Mouse (Mus musculus): ENCODE results near the gene Bcar3.
"Not testable (repeated sequence)": the region's sequence is repeated elsewhere in the genome, so short reads cannot be mapped to it uniquely, and the experiment has no call there.

Gene Bcar3

DNA sequence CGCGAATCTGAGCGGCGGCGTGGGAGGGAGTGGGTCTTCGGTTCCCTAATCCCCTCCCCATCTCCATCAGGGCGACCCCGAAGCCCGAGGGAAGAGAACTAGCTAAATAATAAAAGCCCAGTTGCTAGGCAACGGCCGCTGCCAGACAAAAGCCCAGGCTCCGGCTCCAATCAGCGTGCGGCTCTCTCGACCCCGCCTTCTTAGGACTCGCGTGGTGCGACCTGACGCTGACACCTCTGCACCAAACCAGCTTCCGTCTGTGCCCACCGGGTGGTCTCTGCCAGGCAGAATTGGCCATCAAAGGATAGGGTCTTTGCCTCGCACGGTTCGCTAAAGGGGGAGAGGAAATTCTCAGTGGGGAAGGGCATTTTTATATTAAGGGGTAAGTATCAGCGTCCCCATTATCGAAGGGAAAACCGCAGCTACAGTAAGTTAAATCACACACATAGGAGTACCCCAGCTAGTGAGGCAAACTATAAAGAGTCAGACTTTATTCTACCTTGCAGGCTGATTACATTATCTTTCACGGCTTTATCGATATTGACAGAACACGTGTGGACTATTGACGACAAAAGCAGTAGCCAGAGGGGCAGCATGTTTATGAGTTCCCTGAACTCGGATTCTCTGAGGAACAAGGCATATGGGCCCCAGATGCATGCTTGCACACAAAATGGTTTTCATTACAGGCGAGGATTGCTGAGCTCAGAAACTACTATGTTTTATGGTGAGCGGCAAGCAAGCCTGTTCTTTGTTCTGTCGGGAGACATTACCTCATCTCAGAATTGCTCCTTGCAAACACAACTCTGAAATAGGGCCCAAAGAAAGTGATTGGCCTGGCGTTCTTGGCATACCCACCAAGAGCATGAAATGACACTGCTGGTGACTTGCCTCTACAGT, at the start of gene Bcar3:
Bcar3 (plus strand) TSS at position 183 of the 897 bp plus-strand sequence.
- peak; percentile 92 for DNase-seq (ENCODE audit: low spot score)

DNA sequence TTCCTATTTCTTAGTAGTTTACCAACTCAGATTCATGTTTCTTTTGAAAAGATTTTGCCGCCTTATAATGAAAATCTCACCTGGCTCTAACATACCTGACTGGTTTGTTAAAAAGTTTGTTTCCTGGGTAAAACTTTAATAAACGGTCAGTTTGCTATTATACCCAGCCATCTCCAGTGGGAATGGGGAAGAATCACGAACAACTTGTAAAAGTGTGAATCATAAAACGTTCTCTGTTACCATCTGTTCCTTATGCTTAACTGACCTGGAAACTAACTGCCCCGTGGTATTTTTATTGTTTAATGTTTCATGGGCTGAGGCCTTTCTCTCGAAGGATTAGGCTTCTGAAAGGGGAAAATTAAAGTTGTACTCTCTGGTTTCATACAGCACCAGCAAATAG, 49.2 kb upstream of the Bcar3 start:
- no peak for DNase-seq (ENCODE audit: low spot score)

DNA sequence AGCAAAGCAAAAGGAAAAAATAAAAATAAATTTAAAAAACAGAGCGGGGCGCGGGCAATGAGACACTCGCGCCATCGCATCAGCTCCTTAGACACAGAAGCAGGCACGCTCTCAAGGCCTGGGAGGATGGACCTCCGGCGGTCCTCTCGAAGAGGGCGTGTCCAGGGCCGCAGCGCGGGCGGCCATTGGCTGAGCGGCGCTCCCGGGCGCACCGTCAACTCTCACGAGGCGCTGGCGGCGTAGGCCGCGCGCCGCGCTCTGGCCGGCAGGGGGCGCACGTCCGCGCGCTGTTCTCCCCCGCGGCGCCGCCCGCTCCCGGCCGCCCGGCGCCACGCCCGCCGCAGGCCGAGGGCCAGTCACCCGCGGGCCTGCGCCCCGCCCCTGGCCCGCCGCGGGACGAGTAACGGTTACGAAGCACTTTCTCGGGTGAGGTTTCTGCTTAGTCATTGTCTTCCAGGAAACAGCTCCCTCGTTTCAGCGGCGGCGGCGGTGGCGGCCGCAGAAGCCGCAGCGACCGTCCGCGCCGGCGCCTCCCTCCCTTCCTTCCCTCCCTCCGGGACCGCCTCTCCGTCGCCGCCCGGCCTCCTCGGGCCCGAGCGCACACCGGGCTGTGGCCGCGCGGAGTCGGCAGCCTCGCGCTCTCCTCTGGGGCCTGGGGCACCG, 48.6 kb upstream of the Bcar3 start, which contains the start of gene Gclm:
Gclm (plus strand) TSS at position 343 of the 663 bp plus-strand sequence.
- peak; percentile 91 for DNase-seq (ENCODE audit: low spot score)

DNA sequence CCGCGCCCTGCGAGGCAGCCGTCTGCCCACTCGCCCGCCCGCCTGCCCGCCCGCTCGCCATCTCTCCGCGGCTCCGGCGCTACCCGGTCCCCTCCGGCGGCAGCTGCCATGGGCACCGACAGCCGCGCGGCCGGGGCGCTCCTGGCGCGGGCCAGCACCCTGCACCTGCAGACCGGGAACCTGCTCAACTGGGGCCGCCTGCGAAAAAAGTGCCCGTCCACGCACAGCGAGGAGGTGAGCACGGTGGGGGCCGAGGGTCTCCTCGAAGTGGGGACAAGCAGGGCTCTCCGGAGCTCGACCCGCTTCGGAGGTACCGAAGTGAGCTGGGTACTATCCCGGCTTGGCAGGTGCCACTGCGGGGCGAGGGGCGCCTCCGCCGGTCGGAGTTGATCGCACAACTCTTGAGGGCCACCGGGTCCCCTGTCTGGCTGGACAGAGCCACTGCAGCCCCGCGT, 48.0 kb upstream of the Bcar3 start:
- DNase-seq (ENCODE audit: low spot score): no peak

DNA sequence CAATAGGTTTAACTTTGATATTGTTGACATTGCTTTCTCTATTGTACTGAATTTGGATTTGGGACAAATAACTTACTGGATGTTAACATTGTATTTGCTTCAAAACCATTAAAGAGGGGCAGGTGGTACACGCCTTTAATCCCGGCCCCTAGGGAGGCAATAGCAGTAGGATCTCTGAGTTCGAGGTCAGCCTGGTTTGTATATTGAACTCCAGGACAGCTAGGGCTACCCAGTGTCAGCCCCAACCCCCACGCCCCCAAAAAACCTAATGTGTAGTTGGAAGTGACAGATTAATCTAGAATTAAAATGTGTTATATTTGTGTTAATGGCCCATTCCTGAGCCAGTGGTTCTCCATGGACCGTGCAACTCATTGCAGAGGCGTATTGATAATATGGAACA, 47.5 kb upstream of the Bcar3 start:
- DNase-seq (ENCODE audit: low spot score): no peak

DNA sequence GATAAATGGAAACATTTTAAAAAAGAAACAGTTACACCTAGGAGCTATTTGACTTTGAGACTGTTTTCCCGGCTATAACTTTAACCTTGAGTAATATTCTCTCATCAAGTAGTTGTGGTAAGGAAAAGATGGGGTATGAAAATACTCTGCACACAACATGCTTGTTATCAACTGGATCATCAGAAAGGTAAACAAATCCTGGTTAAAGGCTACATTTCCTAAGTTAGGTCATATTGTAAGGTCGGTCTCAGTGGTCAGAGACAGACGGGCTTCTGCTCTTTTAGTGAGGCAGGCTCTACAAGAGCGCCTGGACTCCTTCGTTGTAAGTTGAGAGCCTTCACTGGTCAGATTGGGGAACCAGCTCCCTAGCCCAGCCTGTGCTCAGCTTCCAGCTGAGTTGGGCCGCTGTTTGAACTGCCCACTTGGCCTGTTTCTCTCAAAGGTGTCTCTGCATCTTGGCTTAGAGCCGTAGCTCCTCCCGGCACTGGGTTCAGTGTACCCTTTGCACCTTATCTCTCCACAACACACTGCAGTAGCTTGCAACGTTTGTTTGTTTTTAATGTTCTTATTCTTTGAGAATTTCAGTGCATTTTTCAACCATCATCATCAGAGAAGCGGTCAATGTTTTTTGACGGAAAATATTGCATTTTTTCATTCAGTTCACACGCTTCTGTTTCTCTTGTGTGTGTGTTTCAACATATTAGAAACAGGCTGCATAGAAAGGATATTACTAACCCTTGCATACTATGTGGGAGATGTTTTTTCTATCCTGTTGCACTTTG, 46.8 kb upstream of the Bcar3 start:
- no peak for DNase-seq (ENCODE audit: low spot score)

DNA sequence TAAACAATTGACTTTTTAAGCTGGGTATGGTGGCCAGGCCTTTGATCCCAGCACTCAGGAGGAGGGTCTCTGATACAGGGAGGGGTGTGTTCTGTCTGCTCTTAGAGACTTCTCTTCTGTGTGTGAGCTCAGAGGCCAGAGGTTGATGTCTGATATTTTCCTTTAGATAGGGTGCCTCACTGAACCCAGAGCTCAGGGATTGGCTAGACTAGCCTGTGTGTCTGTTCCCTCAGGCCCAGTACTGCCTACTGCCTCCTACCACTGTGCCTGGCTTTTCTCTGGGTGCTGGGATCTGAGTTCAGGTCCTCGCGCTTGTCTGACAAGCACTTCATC, 46.2 kb upstream of the Bcar3 start:
- no peak for DNase-seq (ENCODE audit: low spot score)

DNA sequence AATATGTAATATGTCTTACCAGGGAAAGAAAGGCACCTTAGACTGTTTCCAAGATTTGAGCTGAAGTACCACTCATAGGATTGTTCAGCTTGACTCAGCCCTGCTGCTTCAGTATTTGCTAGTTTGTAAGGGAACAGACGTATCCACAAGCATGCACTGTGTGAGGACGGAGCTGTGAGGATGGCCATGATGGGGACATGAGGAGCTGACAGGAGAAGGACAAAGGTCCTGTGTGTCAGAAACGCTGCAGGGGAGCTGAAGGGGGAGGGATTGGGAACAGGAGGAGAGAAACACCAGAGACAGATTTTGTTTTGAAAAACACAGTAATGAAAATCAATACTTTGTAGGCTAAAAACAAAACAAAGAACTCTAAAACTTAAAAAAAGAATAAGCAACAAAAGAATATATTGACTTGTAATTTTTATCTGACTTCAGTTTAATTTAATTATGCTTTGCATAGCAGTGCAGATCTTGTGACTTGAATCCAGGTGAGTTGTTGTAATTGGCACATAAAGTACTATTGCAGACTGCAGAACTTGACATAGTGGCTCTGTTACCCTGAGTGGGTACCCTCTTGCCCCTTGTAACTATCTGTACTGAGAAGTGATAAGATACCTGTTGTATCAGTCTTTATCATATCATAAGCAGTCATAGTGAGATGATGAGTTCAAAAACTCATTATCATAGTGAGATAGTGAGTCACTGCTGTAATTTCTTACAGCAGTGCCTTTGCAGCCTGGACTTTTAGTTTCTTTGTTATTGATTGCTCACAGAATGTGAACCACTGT, 41.3 kb upstream of the Bcar3 start:
- DNase-seq (ENCODE audit: low spot score): no peak

DNA sequence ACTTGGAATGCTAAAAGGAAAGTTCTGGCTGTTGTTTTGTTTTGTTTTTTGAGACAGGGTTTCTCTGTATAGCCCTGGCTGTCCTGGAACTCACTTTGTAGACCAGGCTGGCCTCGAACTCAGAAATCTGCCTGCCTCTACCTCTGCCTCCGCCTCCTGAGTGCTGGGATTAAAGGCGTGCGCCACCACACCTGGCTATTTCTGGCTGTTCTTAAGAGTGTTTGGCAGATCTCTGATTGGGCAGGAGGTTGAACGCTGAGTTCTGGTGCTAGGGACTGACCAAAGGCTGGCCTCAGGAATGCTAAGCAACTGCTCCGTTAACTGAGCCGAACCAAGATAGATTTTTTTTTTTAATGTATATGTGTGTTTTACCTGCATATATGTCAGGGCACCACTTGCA, 39.9 kb upstream of the Bcar3 start:
- not testable (repeated sequence) for DNase-seq (ENCODE audit: low spot score)

DNA sequence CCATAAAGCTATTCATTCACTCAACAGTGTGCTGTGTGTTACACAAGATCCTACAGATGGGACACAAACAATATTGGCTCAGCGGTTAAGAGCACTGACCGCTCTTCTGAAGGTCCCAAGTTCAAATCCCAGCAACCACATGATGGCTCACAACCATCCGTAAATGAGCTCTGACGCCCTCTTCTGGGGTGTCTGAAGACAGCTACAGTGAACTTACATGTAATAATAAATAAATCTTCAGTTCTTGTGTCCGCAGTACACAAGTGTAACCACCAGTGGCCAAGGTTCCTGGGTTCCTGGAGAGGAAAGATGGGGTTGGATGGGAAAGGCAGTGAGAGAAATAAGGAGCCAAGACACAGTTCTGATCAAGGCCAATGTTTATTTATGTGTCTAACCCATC, 23.9 kb upstream of the Bcar3 start:
- no peak for DNase-seq (ENCODE audit: low spot score)

DNA sequence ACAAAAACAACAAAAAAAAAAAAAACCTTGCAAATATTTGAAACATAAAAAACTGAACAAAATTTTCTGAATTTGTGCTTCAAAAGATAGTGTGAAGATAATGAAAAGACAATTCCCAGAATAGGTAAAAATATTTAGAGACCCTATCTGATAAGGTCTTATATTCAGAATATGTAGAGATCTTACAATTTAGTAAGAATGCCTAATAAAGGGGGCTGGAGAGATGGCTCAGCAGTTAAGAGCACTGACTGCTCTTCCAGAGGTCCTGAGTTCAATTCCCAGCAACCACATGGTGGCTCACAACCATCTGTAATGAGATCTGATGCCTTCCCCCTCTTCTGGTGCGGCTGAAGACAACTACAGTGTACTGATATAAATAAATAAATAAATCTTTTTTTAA, 21.4 kb upstream of the Bcar3 start:
- DNase-seq (ENCODE audit: low spot score): not testable (repeated sequence)

DNA sequence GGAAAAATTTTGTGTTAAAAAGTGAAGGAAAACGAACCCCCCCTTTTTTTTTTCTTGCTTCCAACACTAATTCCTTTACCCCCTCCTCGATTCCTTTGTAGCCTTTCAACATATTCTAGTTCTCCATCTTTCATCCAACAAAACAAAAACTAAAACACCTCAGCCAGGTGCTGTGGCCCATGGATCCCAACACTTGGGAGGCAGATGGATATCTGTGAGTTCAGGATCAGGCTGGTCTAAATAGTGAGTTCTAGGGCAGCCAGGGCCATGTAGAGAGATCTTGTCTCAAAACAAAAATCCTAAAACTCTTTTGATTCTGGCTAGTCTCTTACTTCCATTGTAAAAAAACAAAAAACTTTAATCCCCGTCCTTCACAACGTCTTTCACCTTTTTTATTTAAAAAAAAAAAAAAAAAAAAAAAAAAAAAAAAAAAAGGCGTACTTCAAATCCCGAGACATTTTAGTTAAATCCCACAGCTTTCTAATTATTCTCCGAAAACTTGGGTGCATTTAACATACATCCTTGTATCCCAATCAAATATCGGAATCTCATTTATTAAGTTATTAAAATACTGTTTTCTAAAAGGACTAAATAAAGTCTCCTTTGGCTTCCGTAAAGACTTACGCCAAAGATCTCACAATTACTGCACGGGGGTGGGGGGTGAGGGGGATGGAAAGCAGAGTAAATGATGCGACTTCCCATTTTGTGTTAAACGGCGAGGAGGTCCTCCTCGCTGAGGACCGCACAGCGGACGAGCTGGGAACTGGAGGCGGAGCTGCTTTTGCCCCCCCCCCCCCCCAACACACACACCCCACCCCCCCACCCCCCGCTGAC, 20.3 kb upstream of the Bcar3 start:
- no peak for DNase-seq (ENCODE audit: low spot score)

DNA sequence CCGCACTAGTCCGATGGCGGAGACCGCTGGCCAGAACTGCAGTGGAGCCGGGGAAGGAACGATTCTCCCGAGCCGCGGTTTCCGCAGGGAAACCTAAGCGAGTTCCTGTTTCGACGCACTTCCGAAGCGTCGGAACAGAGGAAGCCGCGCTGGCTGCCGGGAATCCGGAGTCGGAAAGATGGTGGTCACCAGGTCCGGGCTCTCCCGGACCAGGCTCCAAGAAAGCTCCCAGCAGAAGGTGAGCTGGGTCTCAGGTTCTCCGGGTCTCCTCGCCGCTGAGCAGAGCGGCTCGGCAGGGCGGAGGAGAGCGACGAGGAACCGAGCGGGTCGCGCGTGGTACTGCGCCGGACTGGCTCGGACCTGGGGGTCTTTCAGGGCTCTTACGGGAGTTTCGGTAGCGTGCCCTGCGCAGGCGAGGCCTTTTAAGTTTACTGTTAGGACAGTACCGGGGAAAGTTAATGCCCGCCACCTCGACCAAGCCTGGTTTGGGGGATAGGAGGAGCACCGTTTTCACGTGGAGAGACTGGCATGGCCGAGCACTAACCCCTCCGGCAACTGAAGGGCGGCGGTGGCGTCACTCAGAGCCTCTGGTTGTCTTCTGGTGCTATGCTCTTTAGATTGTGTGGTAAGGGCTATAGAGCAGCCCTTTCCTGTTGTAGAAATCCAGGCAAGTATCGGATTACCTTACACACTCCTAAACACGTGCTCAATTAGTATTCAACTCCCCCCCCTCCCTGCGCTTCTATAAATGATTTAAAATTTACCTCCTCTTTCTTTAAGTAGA, 19.5 kb upstream of the Bcar3 start, which contains the start of gene Dnttip2:
Dnttip2 (plus strand) TSS at position 148 of the 784 bp plus-strand sequence.
- DNase-seq (ENCODE audit: low spot score): peak; percentile 86

DNA sequence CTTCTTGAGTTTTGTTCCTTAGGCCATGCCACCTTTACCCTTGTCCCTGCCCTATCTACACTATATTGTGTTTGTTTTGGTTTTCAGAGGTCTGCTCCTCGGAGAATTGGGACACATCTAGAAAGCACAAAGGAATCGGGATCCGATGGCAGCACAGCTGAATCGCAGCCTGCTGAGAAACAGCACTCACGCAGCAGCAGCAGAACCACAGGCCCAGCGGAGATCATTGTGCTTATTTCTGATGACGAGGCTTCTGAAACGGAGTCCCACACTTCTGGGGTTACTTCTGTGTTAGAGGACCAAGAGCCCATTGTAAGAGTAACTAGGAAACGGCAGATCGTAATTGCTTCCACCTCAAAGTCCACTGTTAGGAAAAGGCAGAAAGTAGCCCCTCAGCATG, 18.8 kb upstream of the Bcar3 start:
- no peak for DNase-seq (ENCODE audit: low spot score)

DNA sequence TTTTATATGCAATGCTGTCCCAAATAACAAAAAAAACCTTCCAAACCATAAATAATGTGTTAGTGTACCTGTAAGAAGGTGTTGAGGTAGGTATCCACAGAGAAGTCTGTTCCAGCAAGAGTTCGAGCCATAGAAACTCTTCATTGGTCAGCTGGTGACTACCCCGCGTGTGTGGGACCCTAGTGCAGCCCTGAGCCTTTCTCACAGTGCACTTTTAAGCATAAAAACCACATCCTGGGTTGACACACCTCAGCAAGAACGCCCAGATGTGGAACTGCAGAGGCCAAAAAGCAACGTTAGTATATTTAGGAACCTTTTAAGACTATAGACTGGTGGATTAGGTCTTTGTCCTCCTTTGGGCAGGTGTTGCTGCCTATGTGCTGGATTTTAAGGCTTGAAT, 6.7 kb upstream of the Bcar3 start:
- no peak for DNase-seq (ENCODE audit: low spot score)

DNA sequence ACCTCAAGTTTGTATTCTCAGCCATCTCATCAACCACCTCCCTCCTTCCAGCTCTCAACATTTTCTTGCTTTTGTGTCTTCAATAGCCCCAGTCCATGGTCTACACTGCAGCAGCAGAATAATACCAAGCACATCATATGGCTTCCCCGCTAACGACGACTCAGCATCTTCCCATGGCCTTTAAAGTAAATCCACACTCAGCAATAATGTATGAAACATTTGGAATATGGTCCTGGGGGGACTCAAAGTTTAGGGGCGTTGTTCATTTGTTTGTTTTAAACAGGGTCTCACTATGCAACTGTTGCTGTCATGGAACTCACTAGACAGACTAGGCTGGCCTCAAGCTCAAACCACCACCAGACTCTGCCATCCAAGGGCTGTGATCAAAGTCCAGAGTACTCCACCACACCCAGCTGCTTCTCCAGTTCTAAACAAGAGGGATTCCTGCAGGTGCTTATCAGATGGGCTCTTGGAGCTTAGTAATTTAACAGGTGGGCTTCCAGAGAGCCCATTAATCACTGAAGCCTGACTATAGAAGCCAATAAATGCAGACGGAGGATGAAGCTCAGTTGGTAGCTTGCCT, 5.2 kb upstream of the Bcar3 start:
- no peak for DNase-seq (ENCODE audit: low spot score)

DNA sequence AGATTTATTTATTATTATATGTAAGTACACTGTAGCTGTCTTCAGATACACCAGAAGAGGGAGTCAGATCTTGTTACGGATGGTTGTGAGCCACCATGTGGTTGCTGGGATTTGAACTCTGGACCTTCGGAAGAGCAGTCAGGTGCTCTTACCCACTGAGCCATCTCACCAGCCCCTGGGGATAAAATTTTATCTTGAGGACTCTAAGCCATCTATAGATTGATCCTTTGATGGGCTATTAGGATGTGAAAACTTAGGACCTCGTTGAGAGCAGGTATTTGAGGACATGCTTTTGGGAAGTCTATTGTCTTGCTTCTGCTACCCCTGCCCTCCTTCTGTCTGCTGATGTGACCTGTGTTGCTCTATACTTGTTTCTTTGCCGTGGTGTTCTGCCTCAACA, 4.6 kb upstream of the Bcar3 start:
- DNase-seq (ENCODE audit: low spot score): not testable (repeated sequence)

DNA sequence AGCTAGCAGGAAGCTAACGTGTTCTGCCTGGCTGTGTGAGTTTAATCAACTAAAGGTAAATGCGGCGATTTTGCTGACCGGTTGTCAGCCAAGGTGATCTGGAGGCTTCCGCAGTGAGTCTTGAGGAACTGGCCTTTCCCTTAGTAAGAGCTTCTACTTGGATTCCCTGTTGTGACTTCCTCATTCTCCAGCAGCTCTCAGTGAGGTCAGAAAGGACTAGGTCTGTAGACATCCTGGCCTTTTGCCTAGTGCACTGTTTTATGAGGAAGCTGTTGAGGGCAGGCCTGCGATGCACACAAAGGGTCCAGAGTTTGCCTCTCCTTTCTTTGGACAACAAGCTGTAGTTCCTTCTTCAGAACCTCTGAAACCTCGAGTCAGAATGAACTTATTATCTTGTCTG, 3.2 kb upstream of the Bcar3 start:
- DNase-seq (ENCODE audit: low spot score): no peak

DNA sequence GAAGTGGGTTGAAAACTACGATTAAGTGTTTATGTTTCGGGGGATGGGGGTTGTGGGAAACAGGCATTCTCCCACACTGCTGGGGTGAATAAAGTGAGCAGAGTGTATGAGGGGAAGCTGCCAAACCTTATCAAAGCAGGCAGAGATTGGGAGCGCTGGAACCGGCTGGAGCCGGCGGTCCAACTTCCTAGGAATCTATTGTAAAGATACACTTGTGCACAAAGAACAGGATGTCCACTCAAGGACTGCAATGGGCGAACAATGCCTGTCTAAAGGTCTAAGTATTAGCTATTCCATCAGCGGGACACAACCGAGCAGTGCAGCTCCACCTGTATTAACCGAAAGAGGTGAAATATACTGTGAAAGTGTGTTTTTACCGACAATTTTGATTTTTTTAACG, 2.1 kb upstream of the Bcar3 start:
- no peak for DNase-seq (ENCODE audit: low spot score)
